Mouse (Mus musculus) liver, embryonic 14.5 days (tissue): ENCODE data around the gene Hhat. TPM values are rescaled to one million over a fixed set of nuclear protein-coding genes. Genes with fewer than 3 reads are reported as not detected.

Source experiments
- ATAC-seq: fragments of 200-750 bp; cut with Nextera tagmentation; 2 replicates; pipeline ENCODE4 v1.8.0; 2017; ENCODE audit warnings: moderate number of reproducible peaks, mild to moderate bottlenecking, moderate library complexity; ENCODE audit not compliant: insufficient read depth
- DNase-seq, 3 experiments: peaks; one replicate each; pipeline ENCODE4 v3.0.0-alpha.2; 2012 to 2013; ENCODE audit warnings: low read depth in 3 of 3, low spot score in 3 of 3
- H3K27ac ChIP-seq: fragments of 300-500 bp; sonication (generic); 2 replicates; pipeline ENCODE4 v1.5.1; 2014; ENCODE audit warnings: moderate library complexity, mild to moderate bottlenecking, control low read depth, inconsistent platforms
- H3K27me3 ChIP-seq: fragments of 300-500 bp; sonication (generic); 2 replicates; pipeline ENCODE4 v1.6.1; 2014; ENCODE audit warnings: mild to moderate bottlenecking, low read length, moderate library complexity; ENCODE audit not compliant: control insufficient read depth, insufficient read depth
- H3K36me3 ChIP-seq: fragments of 300-500 bp; sonication (generic); replicated peaks from 2 replicates; pipeline ENCODE4 v1.6.1; 2014; ENCODE audit warnings: low read depth; ENCODE audit not compliant: control insufficient read depth, insufficient read depth
- H3K4me1 ChIP-seq, 2 experiments: fragments of 200-500 bp in 1 of 2; fragments of 300-500 bp in 1 of 2; sonication (generic) in 1 of 2; replicated peaks; 2 replicates each; pipeline ENCODE4 v1.6.1; 2012 to 2014; ENCODE audit warnings: antibody characterized with exemption in 1 of 2, inconsistent platforms in 1 of 2, low read length in 1 of 2; ENCODE audit not compliant: control insufficient read depth in 2 of 2, insufficient read depth in 2 of 2
- H3K4me2 ChIP-seq: fragments of 300-500 bp; sonication (generic); 2 replicates; pipeline ENCODE4 v1.6.1; 2014; ENCODE audit warnings: low read depth, mild to moderate bottlenecking, control low read depth, moderate library complexity
- H3K4me3 ChIP-seq, 2 experiments: fragments of 200-500 bp in 1 of 2; fragments of 300-500 bp in 1 of 2; sonication (generic) in 1 of 2; 2 replicates each; pipeline ENCODE4 v1.5.1; 2012 to 2014; ENCODE audit warnings: low read depth in 2 of 2, low read length in 2 of 2, mild to moderate bottlenecking in 2 of 2, control low read depth in 1 of 2, inconsistent platforms in 1 of 2, moderate library complexity in 1 of 2; ENCODE audit not compliant: insufficient read depth in 1 of 2
- H3K9ac ChIP-seq: fragments of 300-500 bp; sonication (generic); replicated peaks from 2 replicates; pipeline ENCODE4 v1.6.1; 2014; ENCODE audit warnings: mild to moderate bottlenecking, control low read depth, moderate library complexity
- H3K9me3 ChIP-seq: fragments of 300-500 bp; sonication (generic); 2 replicates; pipeline ENCODE4 v1.6.1; 2016; ENCODE audit warnings: low read length, mixed read lengths; ENCODE audit not compliant: control insufficient read depth
- CTCF ChIP-seq: IDR thresholded peaks from 2 replicates; pipeline ENCODE4 v1.5.1; 2016; ENCODE audit warnings: antibody characterized with exemption, low read depth, control low read depth
- EP300 ChIP-seq: IDR thresholded peaks from 2 replicates; pipeline ENCODE4 v1.6.1; 2016; ENCODE audit warnings: antibody characterized with exemption, low read depth
- WGBS: fragments of 180-500 bp; shearing (Covaris S2); extraction: QIAGEN DNeasy Blood & Tissue Kit; methylation state at CpG from one replicate; pipeline ENCODE4 v1.1.7; 2014; ENCODE audit not compliant: insufficient replicate concordance; 5-methylcytosine and 5-hydroxymethylcytosine counted together
- polyA plus RNA-seq, 2 experiments: library from polyadenylated mRNA; depleted of rRNA in 1 of 2; stranded (reverse) in 1 of 2; unstranded in 1 of 2; fragments of >200 nt; fragmentation: Nextera tagmentation in 1 of 2; extraction: Ambion mirVana in 1 of 2; gene quantifications; 2 replicates each; pipeline versions ENCODE4 v1.2.1 to v1.2.3; 2012 to 2014

The Hhat gene
- polyA plus RNA-seq, 2 experiments, result 0.73 to 1.4 TPM

DNA sequence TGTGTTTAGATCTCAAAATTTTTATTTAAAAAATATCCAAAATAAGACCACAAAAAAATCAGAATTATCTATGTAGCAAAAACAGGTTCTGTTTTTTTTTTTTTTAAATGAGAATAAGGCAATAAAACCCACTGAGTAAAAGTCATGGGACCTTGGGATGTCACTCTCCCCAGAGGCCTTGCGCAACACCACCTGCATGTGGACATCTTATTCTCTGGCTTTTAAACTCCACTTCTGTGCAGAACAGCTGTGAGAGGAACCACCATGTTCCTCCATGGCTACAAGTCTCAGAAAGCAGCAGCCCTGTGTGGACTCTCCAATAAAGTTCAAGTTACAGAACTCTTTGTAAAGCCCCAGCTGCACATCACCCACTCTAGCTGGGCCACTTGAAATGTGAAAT lies 258.2 kb downstream of the Hhat start:
- no peaks in the 10 kb centered on the region for H3K9me3 ChIP-seq
- DNase-seq (no peak), ATAC-seq (no peak)
- no peaks in the 10 kb centered on the region for H3K36me3 ChIP-seq
- H3K4me1 ChIP-seq, result no peaks in the 10 kb centered on the region
- WGBS, result 74% methylated on average over 1 of the region's 1 CpGs
- H3K9ac ChIP-seq, result no peak overlapping the region
- no peaks in the 10 kb centered on the region for H3K27me3 ChIP-seq
- H3K4me2 ChIP-seq, result no peak overlapping the region
- no peak overlapping the region for H3K4me3 ChIP-seq
- TF ChIP-seq EP300, result no peak
- no peak for TF ChIP-seq CTCF
- H3K27ac ChIP-seq, result no peak overlapping the region

DNA sequence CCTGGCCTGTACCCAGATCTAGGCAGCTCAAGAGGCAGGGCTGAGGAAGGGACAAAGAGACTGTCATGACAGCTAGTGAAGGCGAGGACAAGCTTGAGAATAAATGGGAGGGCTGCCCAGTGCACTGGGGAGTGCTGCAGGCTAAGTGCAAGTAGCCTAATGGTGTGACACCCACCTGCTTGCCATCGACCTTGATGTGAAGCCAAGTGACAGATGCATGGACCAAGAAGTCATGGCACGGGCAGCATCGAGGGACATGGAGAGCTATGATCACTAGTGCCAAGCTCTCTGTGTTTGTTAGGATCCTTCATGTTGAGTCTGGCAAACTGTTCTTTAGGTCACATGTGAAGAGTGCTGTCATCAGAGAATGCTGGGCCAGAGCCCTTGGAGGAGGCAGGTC lies 267.4 kb downstream of the Hhat start:
- H3K27me3 ChIP-seq, result no peaks in the 10 kb centered on the region
- H3K36me3 ChIP-seq, result no peaks in the 10 kb centered on the region
- TF ChIP-seq CTCF (no peak), EP300 (no peak)
- ATAC-seq, result no peak
- no peak overlapping the region for H3K27ac ChIP-seq
- H3K4me2 ChIP-seq, result no peak overlapping the region
- no peak overlapping the region for H3K4me3 ChIP-seq
- no peaks in the 10 kb centered on the region for H3K4me1 ChIP-seq
- 52% methylated on average over 4 of the region's 4 CpGs for WGBS
- H3K9me3 ChIP-seq, result no peaks in the 10 kb centered on the region
- no peak overlapping the region for H3K9ac ChIP-seq
- no peak for DNase-seq

DNA sequence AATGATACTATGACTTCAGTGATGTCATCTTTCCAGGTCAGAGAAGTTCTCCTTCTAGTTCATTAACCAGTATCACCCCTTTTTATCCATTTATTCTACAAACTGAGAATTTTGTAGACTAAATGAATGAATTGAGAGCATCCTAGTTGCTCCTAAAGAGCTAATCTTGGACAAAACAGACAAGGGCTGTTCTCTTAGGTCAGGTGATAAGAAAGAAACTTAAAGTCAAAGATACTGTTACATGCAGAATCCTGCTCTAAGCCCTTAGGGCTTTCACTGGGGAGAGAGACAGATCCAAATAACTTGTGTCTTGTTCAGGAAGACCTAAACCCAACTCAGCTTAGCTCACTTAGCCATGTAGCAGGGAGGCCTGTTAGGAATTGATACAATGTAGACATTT lies 268.2 kb downstream of the Hhat start:
- H3K4me3 ChIP-seq, result no peak overlapping the region
- no peak overlapping the region for H3K4me2 ChIP-seq
- no peaks in the 10 kb centered on the region for H3K4me1 ChIP-seq
- no peak overlapping the region for H3K9ac ChIP-seq
- no peaks in the 10 kb centered on the region for H3K27me3 ChIP-seq
- no peak overlapping the region for H3K27ac ChIP-seq
- DNase-seq, result no peak
- H3K36me3 ChIP-seq, result no peaks in the 10 kb centered on the region
- H3K9me3 ChIP-seq, result no peaks in the 10 kb centered on the region
- TF ChIP-seq EP300, result no peak
- ATAC-seq, result no peak

DNA sequence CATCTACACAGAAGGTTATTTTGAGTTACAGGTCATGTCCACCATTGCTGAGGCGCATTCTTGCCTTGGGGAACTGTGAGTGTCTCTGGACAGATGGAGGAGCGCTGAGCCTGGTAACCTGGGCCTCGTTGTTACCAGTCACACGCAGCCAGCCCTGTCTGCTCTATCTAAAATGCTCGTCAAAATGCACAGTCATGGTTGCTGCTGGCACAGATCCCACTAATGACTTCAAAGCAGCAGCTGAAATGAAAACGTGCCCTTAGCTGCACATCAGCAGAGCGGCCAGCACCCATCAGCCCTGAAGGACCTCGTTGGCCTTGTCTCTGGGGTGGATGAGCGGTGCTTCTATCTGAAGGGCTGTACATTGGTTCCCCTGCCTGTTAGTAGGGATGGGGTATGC lies 269.0 kb downstream of the Hhat start:
- H3K4me2 ChIP-seq, result no peak overlapping the region
- TF ChIP-seq CTCF, result no peak
- no peak for TF ChIP-seq EP300
- H3K4me3 ChIP-seq, result no peak overlapping the region
- WGBS, result 52% methylated on average over 9 of the region's 9 CpGs
- no peaks in the 10 kb centered on the region for H3K36me3 ChIP-seq
- H3K4me1 ChIP-seq, result no peaks in the 10 kb centered on the region
- H3K9me3 ChIP-seq, result no peaks in the 10 kb centered on the region
- ATAC-seq (no peak), DNase-seq (no peak)
- no peaks in the 10 kb centered on the region for H3K27me3 ChIP-seq
- no peak overlapping the region for H3K9ac ChIP-seq
- H3K27ac ChIP-seq, result no peak overlapping the region

DNA sequence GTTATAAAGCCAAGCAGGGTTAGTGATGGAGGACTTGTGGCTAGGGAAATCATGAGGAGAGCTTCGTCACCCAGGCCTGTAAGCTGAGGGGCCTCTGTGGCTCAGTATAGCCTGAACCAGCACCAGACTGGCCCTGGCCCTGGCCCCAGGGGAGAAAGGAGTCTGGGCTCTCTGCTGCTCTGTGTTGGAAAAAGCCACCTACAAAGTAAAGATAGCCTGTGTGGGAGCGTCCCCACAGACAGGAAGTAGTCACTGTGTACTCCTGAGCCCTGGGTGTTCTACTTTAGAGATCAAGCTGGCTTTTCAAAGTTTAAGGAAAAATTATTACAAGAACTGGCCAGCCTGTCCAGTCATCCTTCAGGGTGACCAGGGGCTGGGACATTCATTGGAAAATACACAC lies 273.5 kb downstream of the Hhat start:
- H3K9ac ChIP-seq, result no peak overlapping the region
- H3K9me3 ChIP-seq, result no peaks in the 10 kb centered on the region
- H3K4me1 ChIP-seq, result no peaks in the 10 kb centered on the region
- H3K27me3 ChIP-seq, result no peaks in the 10 kb centered on the region
- H3K36me3 ChIP-seq, result no peaks in the 10 kb centered on the region
- WGBS, result 46% methylated on average over 2 of the region's 2 CpGs
- no peak overlapping the region for H3K27ac ChIP-seq
- ATAC-seq (no peak), DNase-seq (no peak)
- H3K4me2 ChIP-seq, result no peak overlapping the region
- TF ChIP-seq EP300, result no peak
- no peak for TF ChIP-seq CTCF
- H3K4me3 ChIP-seq, result no peak overlapping the region
